Mouse (Mus musculus): ENCODE data around the gene Olfr984. TPM values are rescaled to one million over a fixed set of nuclear protein-coding genes. Genes with fewer than 3 reads are reported as not detected.
A peak's percentile ranks its signal among the peaks of the same experiment; 100 is the strongest.

Olfr984 gene
- polyA plus RNA-seq (2012; rRNA removed) (not detected in 2 replicates), polyA plus RNA-seq (2014; fragmentation: Nextera tagmentation; extraction: Ambion mirVana) (not detected in 2 replicates)

GRCm38 (mm10) chr9:40114106-40114505 lies at the start of gene Olfr984:
Olfr984 (minus strand) TSS chr9:40114206.
- Histone ChIP-seq H3K9ac (ENCODE audit: low read depth, low read length, severe bottlenecking) (no peak within 1 kb of the TSS), H3K4me1 (ENCODE audit: control insufficient read depth, insufficient read depth, low read length) (peaks cover 5% of the 10 kb centered on the region), H3K27me3 (ENCODE audit: control insufficient read depth, insufficient read depth, low read length) (no peaks in the 10 kb centered on the region), H3K36me3 (ENCODE audit: control insufficient read depth, insufficient read depth, low read length) (no peaks in the 10 kb centered on the region), H3K4me3 (replicated peaks; ENCODE audit: low read length) (no peak within 1 kb of the TSS), H3K27ac (replicated peaks; ENCODE audit: low read depth, low read length) (no peak within 1 kb of the TSS), H3K4me2 (replicated peaks; ENCODE audit: low read depth, low read length, severe bottlenecking) (no peak within 1 kb of the TSS), H3K9me3 (ENCODE audit: control insufficient read depth, low read length) (no peaks in the 10 kb centered on the region)
- 80% methylated on average over 2 of the region's 2 CpGs for WGBS
- DNase-seq (ENCODE audit: low spot score): no peak
- no peak for TF ChIP-seq POLR2A (IDR thresholded peaks at IDR 0.05; ENCODE audit: borderline replicate concordance, extremely low read depth, insufficient read depth, insufficient read length)
- ATAC-seq (ENCODE audit: low FRiP score, low read depth): no peak

GRCm38 (mm10) chr9:40155118-40155644 lies 41.2 kb upstream of the Olfr984 start:
- H3K4me1 ChIP-seq (ENCODE audit: control insufficient read depth, insufficient read depth, low read length): no peaks in the 10 kb centered on the region
- DNase-seq (ENCODE audit: low spot score): peak; percentile 52
- H3K27ac ChIP-seq (replicated peaks; ENCODE audit: low read depth, low read length): no peak overlapping the region
- H3K36me3 ChIP-seq (ENCODE audit: control insufficient read depth, insufficient read depth, low read length): no peaks in the 10 kb centered on the region
- 45% methylated on average over 4 of the region's 4 CpGs for WGBS
- ATAC-seq (ENCODE audit: low FRiP score, low read depth): peak; percentile 86
- no peaks in the 10 kb centered on the region for H3K9me3 ChIP-seq (ENCODE audit: control insufficient read depth, low read length)
- H3K27me3 ChIP-seq (ENCODE audit: control insufficient read depth, insufficient read depth, low read length): no peaks in the 10 kb centered on the region
- no peak overlapping the region for H3K4me2 ChIP-seq (replicated peaks; ENCODE audit: low read depth, low read length, severe bottlenecking)
- no peak overlapping the region for H3K9ac ChIP-seq (ENCODE audit: low read depth, low read length, severe bottlenecking)
- TF ChIP-seq POLR2A (IDR thresholded peaks at IDR 0.05; ENCODE audit: borderline replicate concordance, extremely low read depth, insufficient read depth, insufficient read length): no peak
- no peak overlapping the region for H3K4me3 ChIP-seq (replicated peaks; ENCODE audit: low read length)

GRCm38 (mm10) chr9:40141544-40141943 lies 27.5 kb upstream of the Olfr984 start:
- no peak overlapping the region for H3K9ac ChIP-seq (ENCODE audit: low read depth, low read length, severe bottlenecking)
- H3K36me3 ChIP-seq (ENCODE audit: control insufficient read depth, insufficient read depth, low read length): no peaks in the 10 kb centered on the region
- H3K4me2 ChIP-seq (replicated peaks; ENCODE audit: low read depth, low read length, severe bottlenecking): no peak overlapping the region
- ATAC-seq (ENCODE audit: low FRiP score, low read depth) (no peak), DNase-seq (ENCODE audit: low spot score) (no peak)
- no peak for TF ChIP-seq POLR2A (IDR thresholded peaks at IDR 0.05; ENCODE audit: borderline replicate concordance, extremely low read depth, insufficient read depth, insufficient read length)
- H3K4me3 ChIP-seq (replicated peaks; ENCODE audit: low read length): no peak overlapping the region
- H3K4me1 ChIP-seq (ENCODE audit: control insufficient read depth, insufficient read depth, low read length): no peaks in the 10 kb centered on the region
- H3K27ac ChIP-seq (replicated peaks; ENCODE audit: low read depth, low read length): no peak overlapping the region
- H3K9me3 ChIP-seq (ENCODE audit: control insufficient read depth, low read length): no peaks in the 10 kb centered on the region
- WGBS: 71% methylated on average over 1 of the region's 1 CpGs
- no peaks in the 10 kb centered on the region for H3K27me3 ChIP-seq (ENCODE audit: control insufficient read depth, insufficient read depth, low read length)

- H3K4me3 ChIP-seq (replicated peaks; ENCODE audit: low read length): no peak overlapping the region
- no peaks in the 10 kb centered on the region for H3K36me3 ChIP-seq (ENCODE audit: control insufficient read depth, insufficient read depth, low read length)
- H3K9ac ChIP-seq (ENCODE audit: low read depth, low read length, severe bottlenecking): no peak overlapping the region
- no peak for TF ChIP-seq POLR2A (IDR thresholded peaks at IDR 0.05; ENCODE audit: borderline replicate concordance, extremely low read depth, insufficient read depth, insufficient read length)
- H3K9me3 ChIP-seq (ENCODE audit: control insufficient read depth, low read length): no peaks in the 10 kb centered on the region
- ATAC-seq (ENCODE audit: low FRiP score, low read depth) (no peak), DNase-seq (ENCODE audit: low spot score) (no peak)
- WGBS: 57% methylated on average over 4 of the region's 4 CpGs
- no peak overlapping the region for H3K27ac ChIP-seq (replicated peaks; ENCODE audit: low read depth, low read length)
- no peak overlapping the region for H3K4me2 ChIP-seq (replicated peaks; ENCODE audit: low read depth, low read length, severe bottlenecking)
- no peaks in the 10 kb centered on the region for H3K4me1 ChIP-seq (ENCODE audit: control insufficient read depth, insufficient read depth, low read length)
- H3K27me3 ChIP-seq (ENCODE audit: control insufficient read depth, insufficient read depth, low read length): no peaks in the 10 kb centered on the region
Measured at GRCm38 (mm10) chr9:40139484-40139883, 25.5 kb upstream of the Olfr984 start.

GRCm38 (mm10) chr9:40136987-40137688 lies 23.1 kb upstream of the Olfr984 start:
- H3K4me3 ChIP-seq (replicated peaks; ENCODE audit: low read length): no peak overlapping the region
- no peak overlapping the region for H3K9ac ChIP-seq (ENCODE audit: low read depth, low read length, severe bottlenecking)
- no peaks in the 10 kb centered on the region for H3K9me3 ChIP-seq (ENCODE audit: control insufficient read depth, low read length)
- no peaks in the 10 kb centered on the region for H3K27me3 ChIP-seq (ENCODE audit: control insufficient read depth, insufficient read depth, low read length)
- no peak for DNase-seq (ENCODE audit: low spot score)
- ATAC-seq (ENCODE audit: low FRiP score, low read depth): no peak
- no peak overlapping the region for H3K4me2 ChIP-seq (replicated peaks; ENCODE audit: low read depth, low read length, severe bottlenecking)
- WGBS: 82% methylated on average over 6 of the region's 6 CpGs
- no peak for TF ChIP-seq POLR2A (IDR thresholded peaks at IDR 0.05; ENCODE audit: borderline replicate concordance, extremely low read depth, insufficient read depth, insufficient read length)
- no peaks in the 10 kb centered on the region for H3K4me1 ChIP-seq (ENCODE audit: control insufficient read depth, insufficient read depth, low read length)
- no peaks in the 10 kb centered on the region for H3K36me3 ChIP-seq (ENCODE audit: control insufficient read depth, insufficient read depth, low read length)
- no peak overlapping the region for H3K27ac ChIP-seq (replicated peaks; ENCODE audit: low read depth, low read length)
